Mouse (Mus musculus): ENCODE results near the gene Olfr694.
"Not testable (repeated sequence)": the region's sequence is repeated elsewhere in the genome, so short reads cannot be mapped to it uniquely, and the experiment has no call there.

The Olfr694 gene

GRCm38 (mm10) chr7:106691714-106692113, at the start of gene Olfr694:
Gene Olfr694 (minus strand): TSS chr7:106691814.
- DNase-seq (ENCODE audit: low spot score): no peak

- DNase-seq (ENCODE audit: low spot score): no peak
These were observed 45.4 kb upstream of the Olfr694 start for GRCm38 (mm10) chr7:106737028-106737427.

- no peak for DNase-seq (ENCODE audit: low spot score)
These were observed 42.1 kb upstream of the Olfr694 start for GRCm38 (mm10) chr7:106733717-106734116.

- not testable (repeated sequence) for DNase-seq (ENCODE audit: low spot score)
These were observed 34.0 kb upstream of the Olfr694 start for GRCm38 (mm10) chr7:106725654-106726053.

- no peak for DNase-seq (ENCODE audit: low spot score)
These were observed 24.7 kb upstream of the Olfr694 start, which contains the start of gene Olfr695 for GRCm38 (mm10) chr7:106716296-106716695. Gene Olfr695 (minus strand): TSS chr7:106716396.

GRCm38 (mm10) chr7:106711463-106711862, 19.8 kb upstream of the Olfr694 start:
- DNase-seq (ENCODE audit: low spot score): no peak

- DNase-seq (ENCODE audit: low spot score): not testable (repeated sequence)
These were observed 16.1 kb upstream of the Olfr694 start for GRCm38 (mm10) chr7:106707705-106708104.

- DNase-seq (ENCODE audit: low spot score): no peak
These were observed 5.3 kb upstream of the Olfr694 start for GRCm38 (mm10) chr7:106696891-106697290.

GRCm38 (mm10) chr7:106692976-106693375, 1.4 kb upstream of the Olfr694 start:
- DNase-seq (ENCODE audit: low spot score): no peak

- DNase-seq (ENCODE audit: low spot score): no peak
These were observed 6.2 kb downstream of the Olfr694 start for GRCm38 (mm10) chr7:106685382-106685781.

GRCm38 (mm10) chr7:106680484-106680883, 11.1 kb downstream of the Olfr694 start, which contains the start of gene Olfr693:
Gene Olfr693 (minus strand): TSS chr7:106680584.
- DNase-seq (ENCODE audit: low spot score): no peak

- DNase-seq (ENCODE audit: low spot score): no peak
These were observed 39.3 kb downstream of the Olfr694 start for GRCm38 (mm10) chr7:106652344-106652652.

- no peak for DNase-seq (ENCODE audit: low spot score)
These were observed 39.9 kb downstream of the Olfr694 start for GRCm38 (mm10) chr7:106651555-106652343.

GRCm38 (mm10) chr7:106649774-106650173, 41.8 kb downstream of the Olfr694 start:
- no peak for DNase-seq (ENCODE audit: low spot score)

- DNase-seq (ENCODE audit: low spot score): no peak
These were observed 46.4 kb downstream of the Olfr694 start for GRCm38 (mm10) chr7:106645261-106645660.

GRCm38 (mm10) chr7:106644222-106644870, 47.3 kb downstream of the Olfr694 start:
- DNase-seq (ENCODE audit: low spot score): no peak

GRCm38 (mm10) chr7:106640839-106641238, 50.8 kb downstream of the Olfr694 start:
- no peak for DNase-seq (ENCODE audit: low spot score)

- DNase-seq (ENCODE audit: low spot score): no peak
These were observed 56.1 kb downstream of the Olfr694 start for GRCm38 (mm10) chr7:106635560-106635959.
